Mouse (Mus musculus): ENCODE results near the gene Kndc1. TPM values are rescaled to one million over a fixed set of nuclear protein-coding genes. Genes with fewer than 3 reads are reported as not detected.

The Kndc1 gene
- polyA plus RNA-seq, 1 experiment from 2014 or later: 0.26 TPM

DNA sequence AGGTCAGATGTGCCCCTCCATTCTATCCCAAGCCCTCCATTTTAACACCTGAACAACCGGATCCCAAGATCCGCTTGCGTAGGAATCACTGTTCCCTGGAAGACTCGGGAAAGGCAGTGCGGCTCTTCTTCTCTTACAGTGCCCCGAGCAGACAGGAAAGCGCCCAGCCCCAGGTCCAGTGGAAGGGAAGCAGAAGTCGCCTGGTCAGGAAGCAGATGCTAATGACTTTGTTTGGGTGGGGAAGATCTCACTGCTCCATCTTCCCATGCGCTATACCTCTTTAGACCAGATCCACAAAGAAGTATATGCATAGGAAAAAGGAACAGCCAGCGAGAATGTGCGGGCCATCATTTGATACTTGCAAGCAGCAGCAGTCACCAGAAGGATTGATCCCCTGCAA, 62.9 kb downstream of the Kndc1 start:
- no peak for ATAC-seq (replicated peaks; ENCODE audit: low FRiP score)
- Histone ChIP-seq H3K27me3 (peaks cover 31% of the 10 kb centered on the region), H3K4me1 (peaks cover 4% of the 10 kb centered on the region; the same call in 1 of the 2 replicates), H3K36me3 (no peaks in the 10 kb centered on the region), H3K4me2 (no peak overlapping the region), H3K9ac (no peak overlapping the region), H3K27ac (no peak overlapping the region), H3K4me3 (replicated peaks) (no peak overlapping the region), H3K9me3 (replicated peaks) (no peaks in the 10 kb centered on the region)
- WGBS: 55% methylated on average over 11 of the region's 11 CpGs

DNA sequence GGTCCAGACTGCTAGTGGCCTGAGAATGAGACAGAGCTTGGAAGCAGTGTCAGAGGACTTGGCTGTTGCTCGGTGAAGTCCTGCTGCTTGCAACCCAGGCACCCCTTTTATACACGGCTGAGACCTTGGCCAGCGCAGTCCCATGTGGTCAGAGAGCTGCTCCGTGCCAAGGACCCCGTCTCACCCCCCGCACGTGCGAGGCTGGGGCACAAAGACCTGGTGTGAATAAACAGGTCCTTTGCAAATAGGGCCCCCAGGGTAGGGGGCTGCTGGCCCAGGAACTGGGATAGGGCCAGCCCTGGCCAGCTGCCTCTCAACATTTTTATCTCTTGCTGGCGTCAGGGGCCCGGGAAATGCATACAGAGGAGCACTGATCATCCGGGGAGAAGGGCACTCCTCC, 63.5 kb downstream of the Kndc1 start:
- Histone ChIP-seq H3K4me1 (peaks cover 4% of the 10 kb centered on the region; the same call in 1 of the 2 replicates), H3K27ac (no peak overlapping the region), H3K9ac (no peak overlapping the region), H3K9me3 (replicated peaks) (no peaks in the 10 kb centered on the region), H3K4me2 (no peak overlapping the region), H3K4me3 (replicated peaks) (no peak overlapping the region), H3K27me3 (peaks cover 31% of the 10 kb centered on the region), H3K36me3 (no peaks in the 10 kb centered on the region)
- no peak for ATAC-seq (replicated peaks; ENCODE audit: low FRiP score)
- 42% methylated on average over 11 of the region's 11 CpGs for WGBS

- Histone ChIP-seq H3K27ac (no peak overlapping the region), H3K9me3 (replicated peaks) (no peaks in the 10 kb centered on the region), H3K27me3 (peaks cover 31% of the 10 kb centered on the region), H3K36me3 (no peaks in the 10 kb centered on the region), H3K4me1 (peaks cover 4% of the 10 kb centered on the region; the same call in 1 of the 2 replicates), H3K4me3 (replicated peaks) (no peak overlapping the region), H3K4me2 (no peak overlapping the region), H3K9ac (no peak overlapping the region)
- 86% methylated on average over 10 of the region's 10 CpGs for WGBS
- no peak for ATAC-seq (replicated peaks; ENCODE audit: low FRiP score)
These were observed 66.6 kb downstream of the Kndc1 start for GRCm38 (mm10) chr7:139961141-139961540.

DNA sequence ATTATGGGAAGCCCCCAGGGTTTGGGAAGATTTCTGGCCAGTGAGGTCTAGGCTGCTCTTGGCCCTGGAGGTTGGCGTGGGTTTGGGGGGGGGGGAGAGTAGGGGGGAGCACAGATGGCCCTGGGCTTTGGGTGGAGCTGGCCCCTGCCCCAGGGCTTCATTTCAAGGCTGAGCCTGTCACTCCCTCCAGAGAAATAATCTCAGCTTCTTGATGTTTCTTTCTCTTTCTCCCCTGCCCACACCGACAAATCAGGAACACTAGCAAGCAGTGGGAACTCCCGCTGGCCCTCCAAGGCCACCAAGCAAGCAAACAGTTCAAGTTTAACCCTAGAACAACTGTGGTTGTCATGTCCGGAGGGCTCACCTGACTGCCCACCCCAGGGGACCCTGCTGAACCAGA, 69.3 kb downstream of the Kndc1 start:
- Histone ChIP-seq H3K4me3 (replicated peaks) (no peak overlapping the region), H3K9ac (no peak overlapping the region), H3K27me3 (peaks cover 11% of the 10 kb centered on the region; the same call in 1 of the 2 replicates), H3K4me2 (no peak overlapping the region), H3K4me1 (no peaks in the 10 kb centered on the region), H3K36me3 (no peaks in the 10 kb centered on the region), H3K27ac (no peak overlapping the region), H3K9me3 (replicated peaks) (no peaks in the 10 kb centered on the region)
- no peak for ATAC-seq (replicated peaks; ENCODE audit: low FRiP score)
- WGBS: 53% methylated on average over 4 of the region's 4 CpGs

DNA sequence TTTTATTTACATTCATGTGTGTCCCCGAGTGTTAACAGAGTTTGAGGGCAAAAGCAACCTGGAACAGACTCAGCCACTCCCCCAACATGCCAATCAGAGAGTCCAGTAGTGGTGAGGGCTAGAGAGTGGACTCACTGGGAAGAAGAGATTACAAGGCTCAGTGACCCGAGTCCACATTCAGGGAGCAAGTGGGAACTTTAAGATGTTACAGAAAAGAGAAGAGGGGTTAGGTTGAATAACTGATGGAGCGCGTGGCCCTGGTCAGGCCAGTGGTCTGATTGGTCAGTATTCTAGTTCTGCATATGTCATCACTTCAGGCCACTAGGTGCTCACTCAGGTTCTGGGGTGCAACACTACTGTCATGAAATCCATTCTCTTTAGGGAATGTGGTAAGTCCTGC, 72.7 kb downstream of the Kndc1 start:
- Histone ChIP-seq H3K27me3 (peaks cover 3% of the 10 kb centered on the region; the same call in 1 of the 2 replicates), H3K9ac (no peak overlapping the region)
- 30% methylated on average over 4 of the region's 4 CpGs for WGBS

GRCm38 (mm10) chr7:139968428-139968827, 73.9 kb downstream of the Kndc1 start:
- ATAC-seq (replicated peaks; ENCODE audit: low FRiP score): no peak
- peaks cover 3% of the 10 kb centered on the region; the same call in 1 of the 2 replicates for H3K27me3 ChIP-seq
- H3K4me2 ChIP-seq: no peak overlapping the region
- no peak overlapping the region for H3K4me3 ChIP-seq (replicated peaks)
- WGBS: 55% methylated on average over 5 of the region's 5 CpGs
- no peak overlapping the region for H3K9ac ChIP-seq
- no peak overlapping the region for H3K27ac ChIP-seq
- no peaks in the 10 kb centered on the region for H3K4me1 ChIP-seq
- H3K9me3 ChIP-seq (replicated peaks): no peaks in the 10 kb centered on the region
- no peaks in the 10 kb centered on the region for H3K36me3 ChIP-seq

More for the DNA sequence above, 72.7 kb downstream of the Kndc1 start:
- ATAC-seq (replicated peaks; ENCODE audit: low FRiP score): no peak
- Histone ChIP-seq H3K9me3 (replicated peaks) (no peaks in the 10 kb centered on the region), H3K4me1 (no peaks in the 10 kb centered on the region), H3K27ac (no peak overlapping the region), H3K4me2 (no peak overlapping the region), H3K36me3 (no peaks in the 10 kb centered on the region), H3K4me3 (replicated peaks) (no peak overlapping the region)

DNA sequence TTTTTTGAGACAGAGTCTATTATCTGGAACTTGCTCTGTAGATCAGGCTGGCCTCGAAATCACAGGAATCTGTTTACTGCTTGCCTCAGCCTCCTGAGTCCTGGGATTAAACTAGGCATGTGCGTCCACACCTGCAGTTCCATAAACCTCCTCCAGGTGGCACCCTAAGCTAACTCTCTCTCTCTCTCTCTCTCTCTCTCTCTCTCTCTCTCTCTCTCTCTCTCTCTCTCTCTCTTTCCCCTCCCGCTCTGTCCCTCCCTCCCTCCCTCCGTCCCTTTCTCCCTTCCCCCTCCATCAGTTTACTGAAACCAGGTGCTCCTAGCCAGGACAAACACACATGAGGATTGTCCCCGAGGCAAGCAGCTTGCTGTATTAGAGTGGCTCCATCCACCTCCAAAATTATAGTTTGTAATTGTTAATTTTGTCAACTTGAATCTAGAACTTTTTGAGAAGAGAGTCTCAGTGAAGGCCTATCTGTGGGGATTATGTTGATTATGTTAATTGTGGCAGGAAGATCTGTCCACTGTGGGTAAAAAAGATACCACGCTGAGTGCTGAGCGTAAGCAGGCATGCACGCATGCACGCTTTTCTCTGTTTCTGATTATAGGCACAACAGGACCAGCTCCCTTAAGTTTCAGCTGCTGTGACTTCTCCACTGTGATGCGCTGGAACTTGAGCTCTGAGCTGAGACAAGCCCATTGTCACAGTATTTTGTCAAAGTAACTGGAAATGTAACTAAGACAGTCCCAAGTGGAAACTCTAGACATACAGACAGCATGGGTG, 75.0 kb downstream of the Kndc1 start:
- Histone ChIP-seq H3K36me3 (no peaks in the 10 kb centered on the region), H3K9ac (no peak overlapping the region), H3K27ac (no peak overlapping the region), H3K4me1 (no peaks in the 10 kb centered on the region), H3K9me3 (replicated peaks) (no peaks in the 10 kb centered on the region), H3K4me3 (replicated peaks) (no peak overlapping the region), H3K4me2 (no peak overlapping the region), H3K27me3 (peaks cover 3% of the 10 kb centered on the region; the same call in 1 of the 2 replicates)
- ATAC-seq (replicated peaks; ENCODE audit: low FRiP score): no peak
- 43% methylated on average over 10 of the region's 10 CpGs for WGBS

GRCm38 (mm10) chr7:139970216-139970919, 75.9 kb downstream of the Kndc1 start:
- H3K4me3 ChIP-seq (replicated peaks): no peak overlapping the region
- H3K9ac ChIP-seq: no peak overlapping the region
- 84% methylated on average over 10 of the region's 10 CpGs for WGBS
- peaks cover 3% of the 10 kb centered on the region; the same call in 1 of the 2 replicates for H3K27me3 ChIP-seq
- no peaks in the 10 kb centered on the region for H3K36me3 ChIP-seq
- H3K27ac ChIP-seq: no peak overlapping the region
- no peak for ATAC-seq (replicated peaks; ENCODE audit: low FRiP score)
- H3K9me3 ChIP-seq (replicated peaks): no peaks in the 10 kb centered on the region
- no peaks in the 10 kb centered on the region for H3K4me1 ChIP-seq
- H3K4me2 ChIP-seq: no peak overlapping the region

DNA sequence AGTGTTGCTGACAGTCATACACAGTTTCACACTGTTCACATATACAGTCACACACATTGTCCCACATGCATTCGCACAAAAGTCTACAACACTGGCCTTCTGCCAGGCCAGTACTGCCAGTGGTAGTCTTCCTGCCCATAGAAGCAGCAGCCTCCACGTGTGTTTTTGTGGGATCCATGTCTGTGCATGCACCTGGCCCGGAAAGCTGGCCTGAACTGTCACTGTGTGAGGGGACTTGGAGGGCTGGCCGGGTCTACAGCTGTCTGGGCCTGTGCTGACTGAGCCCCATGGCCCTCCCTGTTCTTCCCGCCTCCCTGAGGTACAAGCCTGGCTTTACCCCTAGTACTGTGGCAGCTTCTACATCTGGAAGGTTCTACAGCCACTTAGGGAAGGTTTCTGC, 76.5 kb downstream of the Kndc1 start:
- H3K27me3 ChIP-seq: peaks cover 3% of the 10 kb centered on the region; the same call in 1 of the 2 replicates
- no peak overlapping the region for H3K27ac ChIP-seq
- H3K36me3 ChIP-seq: no peaks in the 10 kb centered on the region
- H3K4me1 ChIP-seq: no peaks in the 10 kb centered on the region
- no peak for ATAC-seq (replicated peaks; ENCODE audit: low FRiP score)
- no peak overlapping the region for H3K4me2 ChIP-seq
- no peak overlapping the region for H3K4me3 ChIP-seq (replicated peaks)
- 81% methylated on average over 5 of the region's 5 CpGs for WGBS
- H3K9me3 ChIP-seq (replicated peaks): no peaks in the 10 kb centered on the region
- no peak overlapping the region for H3K9ac ChIP-seq

DNA sequence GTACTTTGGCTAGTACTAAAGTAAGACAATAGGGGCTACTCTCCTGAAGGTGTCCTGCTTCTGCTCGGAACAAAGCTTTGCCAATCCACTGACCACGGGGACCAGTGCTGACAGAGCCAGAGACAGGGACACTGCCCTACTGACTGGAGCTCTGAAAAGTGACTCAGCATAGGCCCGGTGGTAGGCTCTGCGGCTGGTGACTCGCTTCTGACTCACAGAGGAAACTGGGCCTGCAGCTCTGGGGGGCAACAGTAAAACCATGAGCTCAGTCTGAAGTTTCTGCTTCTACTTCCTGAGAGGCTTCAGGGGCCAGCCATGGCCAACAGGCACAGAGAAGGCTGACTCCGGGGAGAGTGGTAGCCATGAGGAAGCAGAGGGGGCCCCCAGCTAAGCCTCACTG, 76.9 kb downstream of the Kndc1 start:
- WGBS: 61% methylated on average over 6 of the region's 6 CpGs
- Histone ChIP-seq H3K4me2 (no peak overlapping the region), H3K27ac (no peak overlapping the region), H3K9me3 (replicated peaks) (no peaks in the 10 kb centered on the region), H3K27me3 (peaks cover 3% of the 10 kb centered on the region; the same call in 1 of the 2 replicates), H3K36me3 (no peaks in the 10 kb centered on the region), H3K4me3 (replicated peaks) (no peak overlapping the region), H3K4me1 (no peaks in the 10 kb centered on the region), H3K9ac (no peak overlapping the region)
- ATAC-seq (replicated peaks; ENCODE audit: low FRiP score): no peak

DNA sequence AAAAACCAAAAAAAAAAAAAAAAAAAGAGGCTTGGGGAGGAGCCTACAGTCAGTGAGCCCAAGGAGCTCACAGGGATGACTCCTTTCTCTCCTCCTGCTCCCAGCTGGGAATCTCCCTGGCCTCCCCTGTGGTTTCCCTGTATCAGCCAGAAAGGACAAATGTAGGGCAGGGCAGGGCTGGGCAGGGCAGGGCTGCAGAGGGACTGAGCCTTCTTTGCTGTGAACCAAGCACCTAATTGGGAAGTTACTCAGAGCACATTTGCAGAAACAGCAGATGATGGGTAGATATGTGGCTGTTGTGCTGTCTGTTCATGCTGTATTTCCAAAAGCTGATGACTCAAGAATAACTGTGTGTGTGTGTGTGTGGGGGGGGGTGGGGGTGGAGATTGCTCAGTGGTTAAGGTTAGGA, 78.4 kb downstream of the Kndc1 start:
- ATAC-seq (replicated peaks; ENCODE audit: low FRiP score): no peak
- H3K36me3 ChIP-seq: no peaks in the 10 kb centered on the region
- H3K9me3 ChIP-seq (replicated peaks): no peaks in the 10 kb centered on the region
- H3K4me1 ChIP-seq: no peaks in the 10 kb centered on the region
- H3K9ac ChIP-seq: no peak overlapping the region
- H3K27ac ChIP-seq: no peak overlapping the region
- H3K4me3 ChIP-seq (replicated peaks): no peak overlapping the region
- H3K4me2 ChIP-seq: no peak overlapping the region
- peaks cover 3% of the 10 kb centered on the region; the same call in 1 of the 2 replicates for H3K27me3 ChIP-seq

GRCm38 (mm10) chr7:139974307-139974706, 79.8 kb downstream of the Kndc1 start:
- Histone ChIP-seq H3K9ac (no peak overlapping the region), H3K4me3 (replicated peaks) (no peak overlapping the region)
- WGBS: 91% methylated on average over 10 of the region's 10 CpGs

More at GRCm38 (mm10) chr7:139974307-139974706, 79.8 kb downstream of the Kndc1 start:
- no peak overlapping the region for H3K4me2 ChIP-seq
- no peak overlapping the region for H3K27ac ChIP-seq
- H3K4me1 ChIP-seq: peaks cover 9% of the 10 kb centered on the region
- no peaks in the 10 kb centered on the region for H3K9me3 ChIP-seq (replicated peaks)
- ATAC-seq (replicated peaks; ENCODE audit: low FRiP score): no peak
- H3K27me3 ChIP-seq: no peaks in the 10 kb centered on the region
- H3K36me3 ChIP-seq: no peaks in the 10 kb centered on the region

All from kidney, embryonic 15.5 days (tissue).